Mouse (Mus musculus) liver, embryonic 15.5 days (tissue): ENCODE data around the gene Chit1. TPM values are rescaled to one million over a fixed set of nuclear protein-coding genes. Genes with fewer than 3 reads are reported as not detected.

Experiments used
- ATAC-seq: fragments of 200-750 bp; cut with Nextera tagmentation; 2 replicates; pipeline ENCODE4 v1.8.0; 2017; ENCODE audit warnings: moderate number of reproducible peaks, mild to moderate bottlenecking, moderate library complexity; ENCODE audit not compliant: insufficient read depth
- H3K27ac ChIP-seq: fragments of 300-500 bp; sonication (generic); replicated peaks from 2 replicates; pipeline ENCODE4 v1.5.1; 2015; ENCODE audit warnings: mild to moderate bottlenecking, inconsistent platforms
- H3K27me3 ChIP-seq: fragments of 300-500 bp; sonication (generic); 2 replicates; pipeline ENCODE4 v1.6.1; 2015; ENCODE audit warnings: mild to moderate bottlenecking, inconsistent platforms
- H3K36me3 ChIP-seq: fragments of 300-500 bp; sonication (generic); replicated peaks from 2 replicates; pipeline ENCODE4 v1.6.1; 2015; ENCODE audit warnings: moderate library complexity, mild to moderate bottlenecking, inconsistent platforms
- H3K4me1 ChIP-seq: fragments of 300-500 bp; sonication (generic); replicated peaks from 2 replicates; pipeline ENCODE4 v1.6.1; 2015; ENCODE audit warnings: inconsistent platforms
- H3K4me2 ChIP-seq: fragments of 300-500 bp; sonication (generic); 2 replicates; pipeline ENCODE4 v1.6.1; 2015; ENCODE audit warnings: moderate library complexity, mild to moderate bottlenecking, inconsistent platforms
- H3K4me3 ChIP-seq: fragments of 300-500 bp; sonication (generic); replicated peaks from 2 replicates; pipeline ENCODE4 v1.5.1; 2015; ENCODE audit warnings: mild to moderate bottlenecking, inconsistent platforms
- H3K9ac ChIP-seq: fragments of 300-500 bp; sonication (generic); 2 replicates; pipeline ENCODE4 v1.6.1; 2015; ENCODE audit warnings: moderate library complexity, mild to moderate bottlenecking, inconsistent platforms
- H3K9me3 ChIP-seq: fragments of 300-500 bp; sonication (generic); replicated peaks from 2 replicates; pipeline ENCODE4 v1.6.1; 2016; ENCODE audit warnings: inconsistent platforms
- WGBS: fragments of 180-500 bp; shearing (Covaris S2); methylation state at CpG from one replicate; pipeline ENCODE4 v1.1.7; 2015; ENCODE audit warnings: mixed read lengths; ENCODE audit not compliant: insufficient replicate concordance; 5-methylcytosine and 5-hydroxymethylcytosine counted together
- polyA plus RNA-seq: library from polyadenylated mRNA; unstranded; fragments of >200 nt; fragmentation: Nextera tagmentation; extraction: Ambion mirVana; gene quantifications from 2 replicates; pipeline ENCODE4 v1.2.1, GENCODE M21; 2015

The Chit1 gene
- polyA plus RNA-seq, 1 experiment from 2014 or later = 0.07 TPM

- ATAC-seq = no peak
- Histone ChIP-seq H3K4me3 (no peak overlapping the region), H3K4me1 (peaks cover 20% of the 10 kb centered on the region), H3K27me3 (peaks cover 28% of the 10 kb centered on the region), H3K27ac (no peak overlapping the region), H3K4me2 (no peak overlapping the region), H3K9ac (no peak overlapping the region), H3K36me3 (no peaks in the 10 kb centered on the region), H3K9me3 (no peaks in the 10 kb centered on the region)
- 58% methylated on average over 5 of the region's 5 CpGs for WGBS
Observed at GRCm38 (mm10) chr1:134113560-134113959, 2.5 kb downstream of the Chit1 start.

GRCm38 (mm10) chr1:134114018-134114417 lies 3.0 kb downstream of the Chit1 start:
- 69% methylated on average over 7 of the region's 7 CpGs for WGBS
- Histone ChIP-seq H3K4me1 (peaks cover 17% of the 10 kb centered on the region), H3K9ac (no peak overlapping the region), H3K27ac (no peak overlapping the region), H3K4me2 (no peak overlapping the region), H3K4me3 (no peak overlapping the region), H3K9me3 (no peaks in the 10 kb centered on the region), H3K27me3 (peaks cover 28% of the 10 kb centered on the region), H3K36me3 (no peaks in the 10 kb centered on the region)
- ATAC-seq = no peak

DNA sequence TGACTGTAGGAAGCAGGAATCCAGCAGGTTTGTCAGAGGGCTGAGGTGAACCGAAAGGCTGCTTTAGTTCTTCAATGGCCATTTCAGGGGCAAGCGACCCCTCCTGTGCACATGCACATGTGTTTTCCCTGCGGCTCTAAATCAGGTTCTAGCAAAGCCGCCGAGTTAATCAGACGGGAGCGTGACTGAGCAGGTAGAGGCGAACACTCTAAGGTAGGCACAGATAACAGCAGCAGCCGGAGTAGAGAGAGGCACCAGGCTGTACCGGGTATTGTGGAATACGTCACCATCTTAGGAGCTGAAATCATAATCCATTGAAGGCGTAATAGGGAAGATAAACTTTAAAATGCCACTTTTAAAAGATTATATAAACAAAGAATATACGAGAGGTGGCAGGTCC lies 3.7 kb downstream of the Chit1 start:
- Histone ChIP-seq H3K9ac (no peak overlapping the region), H3K4me1 (peaks cover 17% of the 10 kb centered on the region), H3K27ac (no peak overlapping the region), H3K9me3 (no peaks in the 10 kb centered on the region), H3K27me3 (peaks cover 28% of the 10 kb centered on the region), H3K4me2 (no peak overlapping the region), H3K36me3 (no peaks in the 10 kb centered on the region), H3K4me3 (no peak overlapping the region)
- ATAC-seq = no peak
- 63% methylated on average over 13 of the region's 13 CpGs for WGBS

- H3K4me1 ChIP-seq = peaks cover 10% of the 10 kb centered on the region
- no peaks in the 10 kb centered on the region for H3K9me3 ChIP-seq
- 61% methylated on average over 8 of the region's 8 CpGs for WGBS
- H3K27me3 ChIP-seq = peaks cover 28% of the 10 kb centered on the region
- no peak overlapping the region for H3K27ac ChIP-seq
- H3K36me3 ChIP-seq = no peaks in the 10 kb centered on the region
- H3K4me2 ChIP-seq = no peak overlapping the region
- no peak overlapping the region for H3K9ac ChIP-seq
- no peak overlapping the region for H3K4me3 ChIP-seq
- ATAC-seq = no peak
Observed at GRCm38 (mm10) chr1:134115424-134115823, 4.4 kb downstream of the Chit1 start.

DNA sequence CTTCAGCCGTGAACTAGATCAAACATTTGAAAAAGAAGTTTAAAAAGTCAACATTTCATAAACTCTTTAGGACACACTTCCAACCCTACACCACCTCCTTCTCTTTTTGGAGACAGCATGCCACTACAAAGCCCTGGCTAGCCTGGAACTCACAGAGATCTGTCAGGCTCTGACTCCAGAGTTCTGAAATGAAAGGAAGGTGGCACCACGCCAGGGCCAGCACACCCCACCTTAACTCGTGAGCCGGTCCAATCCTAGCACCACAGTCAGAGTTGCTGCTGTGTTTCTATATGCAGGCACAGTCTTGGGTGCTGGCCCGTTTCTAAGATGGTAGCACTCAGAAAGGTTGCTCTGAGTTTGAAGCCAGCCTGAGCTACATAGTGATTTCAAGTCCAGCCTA lies 6.1 kb downstream of the Chit1 start:
- no peak for ATAC-seq
- Histone ChIP-seq H3K9me3 (no peaks in the 10 kb centered on the region), H3K9ac (no peak overlapping the region), H3K4me1 (no peaks in the 10 kb centered on the region), H3K27ac (no peak overlapping the region), H3K4me2 (no peak overlapping the region), H3K4me3 (no peak overlapping the region), H3K27me3 (peaks cover 43% of the 10 kb centered on the region), H3K36me3 (no peaks in the 10 kb centered on the region)
- WGBS = 60% methylated on average over 5 of the region's 5 CpGs

- no peak for ATAC-seq
- Histone ChIP-seq H3K9me3 (no peaks in the 10 kb centered on the region), H3K4me3 (no peak overlapping the region), H3K4me1 (no peaks in the 10 kb centered on the region), H3K4me2 (no peak overlapping the region), H3K27me3 (peaks cover 37% of the 10 kb centered on the region), H3K27ac (no peak overlapping the region), H3K36me3 (no peaks in the 10 kb centered on the region), H3K9ac (no peak overlapping the region)
- 3% methylated on average over 5 of the region's 5 CpGs for WGBS
Observed at GRCm38 (mm10) chr1:134120179-134120578, 9.1 kb downstream of the Chit1 start.

DNA sequence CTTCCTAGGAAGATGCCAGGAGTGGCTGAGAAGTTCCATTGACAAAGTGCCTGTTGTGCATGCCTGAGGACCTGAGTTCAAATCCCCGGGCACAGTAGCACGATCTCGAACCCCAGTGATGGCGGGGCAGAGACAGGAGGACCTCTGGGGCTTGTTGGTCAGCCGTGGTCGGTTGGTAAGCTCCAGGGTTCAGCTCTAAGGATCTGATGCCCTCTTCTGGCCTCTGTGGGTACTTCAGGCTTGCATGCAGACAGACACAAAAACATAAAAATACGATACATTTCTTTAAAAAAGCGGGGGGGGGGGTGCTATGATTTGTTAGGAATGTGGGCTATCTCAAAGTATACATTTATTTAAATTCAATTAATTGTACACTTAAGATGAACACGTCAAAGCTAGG lies 11.2 kb downstream of the Chit1 start:
- no peaks in the 10 kb centered on the region for H3K36me3 ChIP-seq
- no peaks in the 10 kb centered on the region for H3K4me1 ChIP-seq
- H3K27me3 ChIP-seq = peaks cover 19% of the 10 kb centered on the region
- H3K4me2 ChIP-seq = no peak overlapping the region
- H3K27ac ChIP-seq = no peak overlapping the region
- no peak for ATAC-seq
- no peak overlapping the region for H3K9ac ChIP-seq
- no peak overlapping the region for H3K4me3 ChIP-seq
- 39% methylated on average over 9 of the region's 9 CpGs for WGBS
- H3K9me3 ChIP-seq = no peaks in the 10 kb centered on the region

- WGBS = 64% methylated on average over 11 of the region's 11 CpGs
- H3K27me3 ChIP-seq = no peaks in the 10 kb centered on the region
- no peak overlapping the region for H3K27ac ChIP-seq
Observed at GRCm38 (mm10) chr1:134133316-134133715, 22.3 kb downstream of the Chit1 start.

DNA sequence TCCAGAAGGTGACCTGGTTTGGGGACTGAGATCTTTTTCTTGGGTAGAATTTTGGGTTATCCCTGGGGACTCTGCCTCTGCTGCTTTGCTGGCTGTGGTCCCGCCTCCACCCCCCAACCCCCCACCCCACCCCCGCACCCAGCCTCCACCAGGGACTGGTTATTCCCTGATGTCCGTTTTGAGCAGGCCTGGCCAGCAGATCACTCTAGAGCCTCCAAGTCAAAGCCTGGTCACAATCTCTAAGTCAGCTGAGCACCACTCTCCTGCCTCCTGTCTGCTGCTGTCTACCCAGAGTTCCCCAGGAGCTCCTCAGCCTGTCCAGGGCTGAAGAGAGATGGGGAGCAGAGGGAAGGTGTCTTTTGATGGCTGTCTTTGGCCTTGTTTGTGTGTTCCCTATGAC lies 25.3 kb downstream of the Chit1 start:
- H3K4me3 ChIP-seq = no peak overlapping the region
- H3K36me3 ChIP-seq = no peaks in the 10 kb centered on the region
- ATAC-seq = no peak
- no peaks in the 10 kb centered on the region for H3K9me3 ChIP-seq
- no peak overlapping the region for H3K4me2 ChIP-seq
- no peak overlapping the region for H3K27ac ChIP-seq
- no peaks in the 10 kb centered on the region for H3K4me1 ChIP-seq
- H3K9ac ChIP-seq = no peak overlapping the region
- WGBS = 38% methylated on average over 3 of the region's 3 CpGs
- no peaks in the 10 kb centered on the region for H3K27me3 ChIP-seq

More at GRCm38 (mm10) chr1:134133316-134133715, 22.3 kb downstream of the Chit1 start:
- no peaks in the 10 kb centered on the region for H3K9me3 ChIP-seq
- no peak overlapping the region for H3K9ac ChIP-seq
- no peaks in the 10 kb centered on the region for H3K36me3 ChIP-seq
- no peaks in the 10 kb centered on the region for H3K4me1 ChIP-seq
- no peak overlapping the region for H3K4me2 ChIP-seq
- no peak overlapping the region for H3K4me3 ChIP-seq
- ATAC-seq = no peak

GRCm38 (mm10) chr1:134138424-134138823 lies 27.4 kb downstream of the Chit1 start:
- no peaks in the 10 kb centered on the region for H3K4me1 ChIP-seq
- no peak overlapping the region for H3K27ac ChIP-seq
- H3K4me3 ChIP-seq = no peak overlapping the region
- 64% methylated on average over 9 of the region's 9 CpGs for WGBS
- H3K9ac ChIP-seq = no peak overlapping the region
- no peaks in the 10 kb centered on the region for H3K9me3 ChIP-seq
- H3K4me2 ChIP-seq = no peak overlapping the region
- ATAC-seq = no peak
- H3K36me3 ChIP-seq = no peaks in the 10 kb centered on the region
- no peaks in the 10 kb centered on the region for H3K27me3 ChIP-seq

GRCm38 (mm10) chr1:134142363-134142794 lies 31.3 kb downstream of the Chit1 start:
- 67% methylated on average over 4 of the region's 4 CpGs for WGBS
- no peak overlapping the region for H3K9ac ChIP-seq
- H3K9me3 ChIP-seq = no peaks in the 10 kb centered on the region
- H3K4me2 ChIP-seq = no peak overlapping the region
- no peaks in the 10 kb centered on the region for H3K36me3 ChIP-seq
- no peak overlapping the region for H3K4me3 ChIP-seq
- H3K27ac ChIP-seq = no peak overlapping the region
- H3K4me1 ChIP-seq = no peaks in the 10 kb centered on the region
- no peak for ATAC-seq
- H3K27me3 ChIP-seq = no peaks in the 10 kb centered on the region; the same call in 1 of the 2 replicates

DNA sequence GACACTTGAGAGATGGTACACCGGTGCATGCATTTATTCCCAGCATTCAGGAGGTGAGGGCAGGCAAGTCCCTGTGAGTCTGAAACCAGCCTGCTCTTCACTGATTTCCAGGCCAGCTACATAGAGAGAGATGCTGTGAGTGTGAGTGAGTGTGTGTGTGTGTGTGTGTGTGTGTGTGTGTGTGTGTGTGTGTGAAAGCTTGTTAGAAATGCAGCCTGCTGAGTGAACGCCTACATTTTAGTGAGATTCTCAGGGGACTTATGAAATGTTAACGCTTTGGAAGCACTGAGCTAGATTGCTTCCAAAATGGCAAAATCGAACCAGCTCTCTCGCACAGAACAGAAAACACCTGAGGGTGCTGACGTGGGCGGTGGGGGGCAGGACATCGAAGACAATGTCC lies 35.0 kb downstream of the Chit1 start:
- H3K27ac ChIP-seq = no peak overlapping the region
- no peak overlapping the region for H3K9ac ChIP-seq
- H3K4me2 ChIP-seq = no peak overlapping the region
- 71% methylated on average over 8 of the region's 8 CpGs for WGBS
- no peaks in the 10 kb centered on the region for H3K36me3 ChIP-seq
- no peak for ATAC-seq
- peaks cover 4% of the 10 kb centered on the region; the same call in 1 of the 2 replicates for H3K4me1 ChIP-seq
- no peak overlapping the region for H3K4me3 ChIP-seq
- H3K9me3 ChIP-seq = no peaks in the 10 kb centered on the region
- peaks cover 7% of the 10 kb centered on the region; the same call in 1 of the 2 replicates for H3K27me3 ChIP-seq
